Mouse (Mus musculus) stomach, embryonic 16.5 days (tissue): ENCODE results near the gene Gripap1. TPM values are rescaled to one million over a fixed set of nuclear protein-coding genes. Genes with fewer than 3 reads are reported as not detected.

Experiments used
- ATAC-seq: fragments of 200-750 bp; cut with Nextera tagmentation; 2 replicates; pipeline ENCODE4 v1.8.0; 2017; ENCODE audit warnings: moderate number of reproducible peaks, moderate TSS enrichment; ENCODE audit not compliant: insufficient read depth, low FRiP score
- H3K27ac ChIP-seq: fragments of 300-500 bp; sonication (generic); 2 replicates; pipeline ENCODE4 v1.5.1; 2014; ENCODE audit warnings: low read length
- H3K27me3 ChIP-seq: fragments of 300-500 bp; sonication (generic); 2 replicates; pipeline ENCODE4 v1.6.1; 2014; ENCODE audit warnings: low read length, control low read depth, mixed read lengths; ENCODE audit not compliant: control insufficient read depth, insufficient read depth
- H3K36me3 ChIP-seq: fragments of 300-500 bp; sonication (generic); 2 replicates; pipeline ENCODE4 v1.6.1; 2014; ENCODE audit warnings: low read length; ENCODE audit not compliant: control insufficient read depth, insufficient read depth
- H3K4me1 ChIP-seq: fragments of 300-500 bp; sonication (generic); 2 replicates; pipeline ENCODE4 v1.6.1; 2014; ENCODE audit warnings: low read length, control low read depth, mixed read lengths; ENCODE audit not compliant: control insufficient read depth, insufficient read depth
- H3K4me2 ChIP-seq: fragments of 300-500 bp; sonication (generic); 2 replicates; pipeline ENCODE4 v1.6.1; 2014; ENCODE audit warnings: low read depth, low read length, mixed read lengths
- H3K4me3 ChIP-seq: fragments of 300-500 bp; sonication (generic); replicated peaks from 2 replicates; pipeline ENCODE4 v1.5.1; 2014; ENCODE audit warnings: mild to moderate bottlenecking, low read length
- H3K9ac ChIP-seq: fragments of 300-500 bp; sonication (generic); 2 replicates; pipeline ENCODE4 v1.6.1; 2014; ENCODE audit warnings: low read length
- H3K9me3 ChIP-seq: fragments of 300-500 bp; sonication (generic); replicated peaks from 2 replicates; pipeline ENCODE4 v1.6.1; 2016; ENCODE audit warnings: low read length, control low read depth; ENCODE audit not compliant: control insufficient read depth
- WGBS: fragments of 180-500 bp; shearing (Covaris S2); extraction: QIAGEN DNeasy Blood & Tissue Kit; methylation state at CpG from one replicate; pipeline ENCODE4 v1.1.7; 2014; 5-methylcytosine and 5-hydroxymethylcytosine counted together
- polyA plus RNA-seq: library from polyadenylated mRNA; unstranded; fragments of >200 nt; fragmentation: Nextera tagmentation; extraction: Ambion mirVana; gene quantifications from 2 replicates; pipeline ENCODE4 v1.2.1, GENCODE M21; 2015

Gripap1 gene
- polyA plus RNA-seq, 1 experiment from 2014 or later = 42.4 TPM

GRCm38 (mm10) chrX:7854578-7854977 lies 65.0 kb downstream of the Gripap1 start:
- no peaks in the 10 kb centered on the region for H3K27me3 ChIP-seq
- no peak overlapping the region for H3K4me3 ChIP-seq
- no peak for ATAC-seq
- WGBS = 48% methylated on average over 2 of the region's 2 CpGs
- H3K27ac ChIP-seq = no peak overlapping the region
- H3K9me3 ChIP-seq = no peaks in the 10 kb centered on the region
- no peak overlapping the region for H3K9ac ChIP-seq
- H3K4me1 ChIP-seq = no peaks in the 10 kb centered on the region
- no peaks in the 10 kb centered on the region for H3K36me3 ChIP-seq
- H3K4me2 ChIP-seq = no peak overlapping the region

DNA sequence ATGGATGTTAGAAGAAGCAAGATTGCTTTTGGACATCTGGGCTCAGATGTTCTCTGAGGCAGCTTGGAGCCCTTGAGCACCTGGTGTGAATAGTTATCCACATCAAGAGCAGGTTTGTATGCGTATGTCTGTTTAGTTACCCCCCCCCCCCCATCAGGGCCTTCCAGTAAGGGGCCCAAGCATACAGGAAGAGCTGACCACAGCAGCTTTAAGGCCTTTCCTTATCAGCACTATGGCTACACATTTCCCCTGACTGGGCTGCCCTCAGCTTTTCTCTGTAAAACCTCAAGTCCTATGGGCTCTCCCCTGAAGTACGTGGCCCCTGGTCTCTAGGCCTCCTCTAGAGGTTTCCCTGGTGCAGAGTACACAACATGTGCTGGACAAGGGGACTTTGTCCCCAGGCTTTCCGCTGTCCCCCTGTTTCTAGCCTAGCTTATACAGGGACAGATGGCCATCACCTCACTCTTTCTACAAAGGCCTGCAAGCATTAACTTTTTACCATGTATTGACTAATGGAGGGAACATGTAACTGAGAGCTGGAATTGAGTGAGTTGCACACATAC lies 69.7 kb downstream of the Gripap1 start:
- no peak overlapping the region for H3K9ac ChIP-seq
- no peaks in the 10 kb centered on the region for H3K36me3 ChIP-seq
- no peak for ATAC-seq
- H3K4me1 ChIP-seq = no peaks in the 10 kb centered on the region
- no peak overlapping the region for H3K4me2 ChIP-seq
- H3K4me3 ChIP-seq = no peak overlapping the region
- H3K9me3 ChIP-seq = no peaks in the 10 kb centered on the region
- H3K27me3 ChIP-seq = no peaks in the 10 kb centered on the region
- 67% methylated on average over 3 of the region's 3 CpGs for WGBS
- H3K27ac ChIP-seq = no peak overlapping the region

- Histone ChIP-seq H3K27ac (no peak overlapping the region), H3K27me3 (no peaks in the 10 kb centered on the region), H3K9ac (no peak overlapping the region), H3K4me1 (no peaks in the 10 kb centered on the region), H3K4me2 (no peak overlapping the region), H3K36me3 (no peaks in the 10 kb centered on the region), H3K4me3 (no peak overlapping the region), H3K9me3 (no peaks in the 10 kb centered on the region)
- WGBS = 79% methylated on average over 1 of the region's 1 CpGs
- no peak for ATAC-seq
Measured at GRCm38 (mm10) chrX:7863181-7863580, 73.6 kb downstream of the Gripap1 start.

GRCm38 (mm10) chrX:7864551-7864950 lies 75.0 kb downstream of the Gripap1 start:
- Histone ChIP-seq H3K9ac (no peak overlapping the region), H3K4me3 (no peak overlapping the region), H3K4me1 (no peaks in the 10 kb centered on the region), H3K27ac (no peak overlapping the region), H3K4me2 (no peak overlapping the region), H3K36me3 (no peaks in the 10 kb centered on the region), H3K9me3 (no peaks in the 10 kb centered on the region), H3K27me3 (no peaks in the 10 kb centered on the region)
- no peak for ATAC-seq
- 73% methylated on average over 3 of the region's 3 CpGs for WGBS

DNA sequence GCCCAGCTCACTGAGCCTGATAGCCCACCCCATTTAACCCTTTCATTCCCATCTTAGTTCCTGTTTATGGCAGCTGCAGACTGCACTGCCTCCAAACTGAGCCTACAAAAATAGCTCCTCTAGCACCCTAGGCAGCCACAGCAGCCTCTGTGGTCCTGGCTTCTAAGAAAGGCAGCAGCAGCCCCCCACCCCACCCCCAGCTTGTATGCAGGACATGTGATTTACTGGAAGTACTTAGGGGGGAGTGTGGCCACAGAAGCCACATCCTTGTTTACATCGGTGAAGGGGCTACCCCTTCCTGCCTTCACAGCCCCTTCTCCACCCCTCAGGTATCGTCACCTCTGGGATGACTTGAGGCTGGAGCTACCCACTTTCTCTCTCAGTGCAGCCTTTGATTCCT lies 75.8 kb downstream of the Gripap1 start:
- 55% methylated on average over 2 of the region's 2 CpGs for WGBS
- no peak for ATAC-seq

DNA sequence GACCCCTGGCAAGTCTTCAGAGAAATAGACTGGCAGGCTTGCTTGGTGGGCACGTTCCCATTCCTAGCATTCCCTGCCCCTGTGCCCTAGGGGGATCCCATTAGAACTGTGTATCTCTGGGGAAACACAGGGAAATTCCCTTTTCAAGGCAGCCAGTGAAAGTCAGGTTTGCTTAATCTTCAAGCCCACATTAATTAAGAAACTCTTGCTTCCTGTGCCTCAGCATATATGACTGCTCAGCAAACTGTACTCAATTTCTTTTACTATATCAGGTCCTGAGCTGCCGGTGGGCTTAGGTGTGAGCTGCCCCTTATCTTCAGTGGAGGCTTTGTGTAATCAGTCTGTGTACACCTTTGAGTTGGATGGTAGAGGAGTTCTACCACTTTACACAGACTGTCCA lies 76.2 kb downstream of the Gripap1 start:
- Histone ChIP-seq H3K4me3 (no peak overlapping the region), H3K27me3 (no peaks in the 10 kb centered on the region), H3K27ac (no peak overlapping the region), H3K36me3 (no peaks in the 10 kb centered on the region), H3K4me1 (no peaks in the 10 kb centered on the region), H3K9me3 (no peaks in the 10 kb centered on the region), H3K4me2 (no peak overlapping the region), H3K9ac (no peak overlapping the region)
- ATAC-seq = no peak
- 66% methylated on average over 2 of the region's 2 CpGs for WGBS

More for the DNA sequence above, 75.8 kb downstream of the Gripap1 start:
- Histone ChIP-seq H3K4me2 (no peak overlapping the region), H3K4me3 (no peak overlapping the region), H3K27me3 (no peaks in the 10 kb centered on the region), H3K4me1 (no peaks in the 10 kb centered on the region), H3K27ac (no peak overlapping the region), H3K9ac (no peak overlapping the region), H3K36me3 (no peaks in the 10 kb centered on the region), H3K9me3 (no peaks in the 10 kb centered on the region)

DNA sequence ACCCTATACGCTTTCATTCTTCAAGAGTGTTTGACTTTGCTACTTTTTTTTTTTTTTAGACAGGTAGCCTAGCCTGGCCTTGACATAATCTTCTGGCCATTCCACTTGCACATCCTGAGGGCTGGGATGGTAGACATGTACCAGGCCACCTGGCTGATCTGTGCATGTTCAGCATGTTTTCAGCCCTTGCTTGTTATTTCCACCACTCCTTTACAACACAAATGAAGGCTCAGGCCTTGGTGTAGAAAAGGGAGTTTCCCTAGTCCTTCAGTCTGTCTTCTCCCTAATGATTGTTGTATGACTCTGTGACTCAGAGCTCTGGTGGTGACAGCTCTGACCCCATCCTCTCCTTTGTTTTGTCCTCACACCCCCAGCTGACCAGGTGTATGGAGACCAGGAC lies 77.6 kb downstream of the Gripap1 start:
- no peaks in the 10 kb centered on the region for H3K4me1 ChIP-seq
- H3K9ac ChIP-seq = no peak overlapping the region
- no peak for ATAC-seq
- H3K4me3 ChIP-seq = no peak overlapping the region
- no peaks in the 10 kb centered on the region for H3K9me3 ChIP-seq
- no peaks in the 10 kb centered on the region for H3K36me3 ChIP-seq
- H3K27me3 ChIP-seq = no peaks in the 10 kb centered on the region
- 89% methylated on average over 1 of the region's 1 CpGs for WGBS
- no peak overlapping the region for H3K27ac ChIP-seq
- H3K4me2 ChIP-seq = no peak overlapping the region

DNA sequence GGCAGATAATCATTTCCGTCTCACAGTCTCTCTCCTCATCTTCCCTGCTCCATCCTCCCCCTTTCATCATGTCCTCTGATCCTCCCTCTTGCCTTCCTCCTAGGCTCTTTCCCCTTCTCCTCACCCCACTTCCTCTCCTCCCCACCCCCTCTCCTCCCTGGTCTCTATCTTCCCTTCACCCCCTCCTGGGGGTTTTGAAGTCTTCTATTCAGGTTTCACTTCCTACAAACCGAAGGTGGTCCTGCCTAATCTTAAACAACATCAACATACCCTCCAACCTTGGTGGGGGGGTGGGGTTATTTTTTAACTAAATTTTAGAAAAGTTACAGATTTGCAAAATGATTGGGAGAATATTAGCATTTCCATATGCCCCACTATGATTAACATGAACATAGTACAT lies 78.9 kb downstream of the Gripap1 start:
- H3K36me3 ChIP-seq = no peaks in the 10 kb centered on the region
- no peaks in the 10 kb centered on the region for H3K27me3 ChIP-seq
- ATAC-seq = no peak
- 56% methylated on average over 2 of the region's 2 CpGs for WGBS
- no peak overlapping the region for H3K27ac ChIP-seq
- no peak overlapping the region for H3K9ac ChIP-seq
- no peak overlapping the region for H3K4me3 ChIP-seq
- no peaks in the 10 kb centered on the region for H3K4me1 ChIP-seq
- H3K4me2 ChIP-seq = no peak overlapping the region
- no peaks in the 10 kb centered on the region for H3K9me3 ChIP-seq

- no peak overlapping the region for H3K4me2 ChIP-seq
- no peak overlapping the region for H3K9ac ChIP-seq
- H3K9me3 ChIP-seq = no peaks in the 10 kb centered on the region
- H3K27ac ChIP-seq = no peak overlapping the region
- no peaks in the 10 kb centered on the region for H3K36me3 ChIP-seq
- no peak overlapping the region for H3K4me3 ChIP-seq
- no peaks in the 10 kb centered on the region for H3K27me3 ChIP-seq
- no peak for ATAC-seq
- no peaks in the 10 kb centered on the region for H3K4me1 ChIP-seq
- WGBS = 42% methylated on average over 3 of the region's 3 CpGs
Measured at GRCm38 (mm10) chrX:7869826-7870225, 80.3 kb downstream of the Gripap1 start.
